Mouse (Mus musculus) midbrain, embryonic 11.5 days (tissue): ENCODE measurements around the gene Lsm11. TPM values are rescaled to one million over a fixed set of nuclear protein-coding genes. Genes with fewer than 3 reads are reported as not detected.
A peak's percentile ranks its signal among the peaks of the same experiment; 100 is the strongest.

Source experiments
- ATAC-seq: fragments of 200-750 bp; cut with Nextera tagmentation; 2 replicates; pipeline ENCODE4 v1.8.0; 2017; ENCODE audit warnings: moderate TSS enrichment, moderate library complexity; ENCODE audit not compliant: low FRiP score
- DNase-seq: peaks from one replicate; pipeline ENCODE4 v3.0.0; 2015; ENCODE audit warnings: low spot score; ENCODE audit errors: missing footprints
- H3K27ac ChIP-seq: fragments of 300-500 bp; sonication (generic); 2 replicates; pipeline ENCODE4 v1.5.1; 2014; ENCODE audit warnings: low read depth, low read length
- H3K27me3 ChIP-seq: fragments of 300-500 bp; sonication (generic); 2 replicates; pipeline ENCODE4 v1.6.1; 2014; ENCODE audit warnings: mild to moderate bottlenecking, low read length, moderate library complexity, mixed read lengths; ENCODE audit not compliant: control insufficient read depth, insufficient read depth
- H3K36me3 ChIP-seq: fragments of 300-500 bp; sonication (generic); 2 replicates; pipeline ENCODE4 v1.6.1; 2014; ENCODE audit warnings: mild to moderate bottlenecking, low read length, moderate library complexity, mixed read lengths; ENCODE audit not compliant: control insufficient read depth, insufficient read depth
- H3K4me1 ChIP-seq: fragments of 300-500 bp; sonication (generic); 2 replicates; pipeline ENCODE4 v1.6.1; 2014; ENCODE audit warnings: low read length; ENCODE audit not compliant: control insufficient read depth, insufficient read depth
- H3K4me2 ChIP-seq: fragments of 300-500 bp; sonication (generic); 2 replicates; pipeline ENCODE4 v1.6.1; 2014; ENCODE audit warnings: mild to moderate bottlenecking, moderate library complexity
- H3K4me3 ChIP-seq: fragments of 300-500 bp; sonication (generic); 2 replicates; pipeline ENCODE4 v1.5.1; 2014; ENCODE audit warnings: low read depth, low read length
- H3K9ac ChIP-seq: fragments of 300-500 bp; sonication (generic); 2 replicates; pipeline ENCODE4 v1.6.1; 2014; ENCODE audit warnings: low read length
- H3K9me3 ChIP-seq: fragments of 300-500 bp; sonication (generic); 2 replicates; pipeline ENCODE4 v1.6.1; 2016; ENCODE audit warnings: low read length; ENCODE audit not compliant: control insufficient read depth
- WGBS: fragments of 180-500 bp; shearing (Covaris S2); extraction: QIAGEN DNeasy Blood & Tissue Kit; methylation state at CpG from one replicate; pipeline ENCODE4 v1.1.7; 2014; 5-methylcytosine and 5-hydroxymethylcytosine counted together
- polyA plus RNA-seq: library from polyadenylated mRNA; unstranded; fragments of >200 nt; fragmentation: Nextera tagmentation; extraction: Ambion mirVana; gene quantifications from 2 replicates; pipeline ENCODE4 v1.2.1, GENCODE M21; 2014

Gene Lsm11
- 10.8 and 13.0 TPM in 2 replicates for polyA plus RNA-seq

DNA sequence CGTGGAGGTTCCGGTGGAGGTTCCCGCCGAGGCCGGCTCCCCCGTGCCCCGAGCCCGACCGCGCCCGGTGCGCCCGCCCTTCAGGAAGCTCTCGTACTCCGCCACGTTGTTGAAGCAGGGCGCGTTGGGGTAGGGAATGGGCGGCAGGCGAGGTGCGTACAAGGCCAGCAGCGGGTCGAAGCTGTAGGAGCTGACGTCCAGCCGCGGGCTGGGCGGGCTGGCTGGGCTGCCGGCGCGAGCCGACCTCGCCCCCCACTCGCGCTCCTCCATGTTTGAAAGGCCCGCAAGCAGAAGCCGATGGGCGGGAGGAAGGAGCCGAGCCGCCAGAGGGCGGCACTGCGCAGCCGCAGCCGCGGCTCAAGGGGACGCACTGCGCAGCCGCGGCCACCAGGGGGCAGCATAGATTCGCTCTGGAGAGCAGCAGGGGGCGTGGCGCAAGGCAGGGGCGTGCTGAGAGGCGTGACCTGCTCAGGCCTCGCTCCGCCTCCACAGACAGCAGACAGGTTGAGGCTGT is at the start of gene Lsm11:
Lsm11 (minus strand) TSS at position 293 of the 514 bp plus-strand sequence.
- Histone ChIP-seq H3K4me1 (peaks cover 12% of the 10 kb centered on the region), H3K27ac (peak within 1 kb of the TSS; percentile 41; the same call in 1 of the 2 replicates), H3K27me3 (no peaks in the 10 kb centered on the region), H3K9ac (peak within 1 kb of the TSS; percentile 87), H3K9me3 (no peaks in the 10 kb centered on the region), H3K4me3 (peak within 1 kb of the TSS; percentile 81), H3K4me2 (peak within 1 kb of the TSS; percentile 70), H3K36me3 (no peaks in the 10 kb centered on the region; the same call in 1 of the 2 replicates)
- ATAC-seq: peak; percentile 93
- peak; percentile 100 for DNase-seq
- WGBS: under 1% methylated on average over 51 of the region's 55 CpGs

DNA sequence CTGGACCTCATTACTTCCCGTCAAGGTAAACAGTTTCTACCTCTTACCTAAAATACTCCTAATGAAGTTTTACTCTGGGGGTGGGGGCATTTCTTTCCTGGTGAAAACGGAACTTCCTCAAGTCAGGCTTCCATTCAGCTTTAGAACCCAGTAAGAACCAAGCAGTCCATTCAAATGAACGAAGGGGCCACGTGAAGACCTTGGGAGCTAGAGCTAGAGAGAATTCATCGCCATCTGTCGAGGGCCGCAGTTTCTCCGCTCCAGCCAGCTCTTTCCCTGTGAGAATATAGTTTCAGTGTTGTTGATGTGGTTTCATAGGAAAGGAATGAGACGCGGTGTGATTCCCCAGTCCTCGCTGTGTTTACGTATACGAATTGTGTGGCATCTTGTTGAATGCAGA is 47.4 kb upstream of the Lsm11 start:
- Histone ChIP-seq H3K9me3 (no peaks in the 10 kb centered on the region), H3K4me2 (peak overlapping the region; percentile 41), H3K36me3 (no peaks in the 10 kb centered on the region), H3K27ac (no peak overlapping the region), H3K4me3 (no peak overlapping the region), H3K4me1 (peaks cover 2% of the 10 kb centered on the region; the same call in 1 of the 2 replicates), H3K27me3 (no peaks in the 10 kb centered on the region; the same call in 1 of the 2 replicates), H3K9ac (peak overlapping the region; percentile 7; the same call in 1 of the 2 replicates)
- WGBS: 56% methylated on average over 13 of the region's 13 CpGs
- no peak for ATAC-seq
- DNase-seq: no peak

DNA sequence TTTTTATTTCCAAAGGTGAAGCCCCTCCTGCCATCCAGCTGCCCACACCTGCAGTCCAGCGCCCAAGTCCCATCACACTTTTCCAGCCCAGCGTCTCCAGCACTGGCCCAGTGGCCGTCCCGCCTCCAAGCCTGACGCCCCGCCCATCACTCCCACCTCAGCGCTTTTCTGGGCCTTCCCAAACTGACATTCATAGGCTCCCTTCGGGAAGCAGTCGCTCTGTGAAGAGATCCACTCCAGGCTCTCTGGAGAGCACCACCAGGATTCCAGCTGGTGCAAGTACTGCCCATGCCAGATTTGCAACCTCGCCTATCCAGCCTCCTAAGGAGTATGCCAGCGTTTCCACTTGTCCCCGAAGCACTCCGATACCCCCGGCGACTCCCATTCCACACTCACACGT is 46.9 kb upstream of the Lsm11 start:
- Histone ChIP-seq H3K27me3 (no peaks in the 10 kb centered on the region; the same call in 1 of the 2 replicates), H3K4me3 (peak overlapping the region; percentile 9; the same call in 1 of the 2 replicates), H3K4me2 (peak overlapping the region; percentile 41), H3K27ac (no peak overlapping the region), H3K4me1 (peaks cover 2% of the 10 kb centered on the region; the same call in 1 of the 2 replicates), H3K9ac (peak overlapping the region; percentile 7; the same call in 1 of the 2 replicates), H3K36me3 (no peaks in the 10 kb centered on the region), H3K9me3 (no peaks in the 10 kb centered on the region)
- DNase-seq: peak; percentile 86
- WGBS: 11% methylated on average over 16 of the region's 16 CpGs
- ATAC-seq: peak; percentile 69

DNA sequence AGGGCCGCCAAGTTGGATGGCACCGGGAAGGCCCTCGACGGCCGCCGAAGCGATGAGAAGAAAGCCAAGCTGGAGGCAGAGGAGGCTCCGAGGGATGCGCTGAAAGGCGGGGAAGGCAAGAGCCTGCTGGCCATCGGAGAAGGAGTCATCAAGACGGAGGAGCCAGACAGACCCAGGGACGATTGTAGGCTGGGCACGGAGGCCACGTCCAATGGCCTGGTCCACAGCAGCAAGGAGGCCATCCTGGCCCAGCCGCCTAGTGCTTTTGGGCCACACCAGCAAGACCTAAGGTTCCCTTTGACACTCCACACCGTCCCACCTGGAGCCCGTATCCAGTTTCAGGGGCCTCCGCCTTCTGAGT is 36.1 kb upstream of the Lsm11 start:
- no peaks in the 10 kb centered on the region for H3K4me1 ChIP-seq
- peak overlapping the region; percentile 17; the same call in 1 of the 2 replicates for H3K27ac ChIP-seq
- H3K4me2 ChIP-seq: peak overlapping the region; percentile 46
- WGBS: 50% methylated on average over 19 of the region's 19 CpGs
- H3K36me3 ChIP-seq: no peaks in the 10 kb centered on the region
- peaks cover 3% of the 10 kb centered on the region; the same call in 1 of the 2 replicates for H3K27me3 ChIP-seq
- ATAC-seq (peak; percentile 54), DNase-seq (peak; percentile 93)
- peak overlapping the region; percentile 64 for H3K9ac ChIP-seq
- no peaks in the 10 kb centered on the region for H3K9me3 ChIP-seq
- H3K4me3 ChIP-seq: peak overlapping the region; percentile 49

DNA sequence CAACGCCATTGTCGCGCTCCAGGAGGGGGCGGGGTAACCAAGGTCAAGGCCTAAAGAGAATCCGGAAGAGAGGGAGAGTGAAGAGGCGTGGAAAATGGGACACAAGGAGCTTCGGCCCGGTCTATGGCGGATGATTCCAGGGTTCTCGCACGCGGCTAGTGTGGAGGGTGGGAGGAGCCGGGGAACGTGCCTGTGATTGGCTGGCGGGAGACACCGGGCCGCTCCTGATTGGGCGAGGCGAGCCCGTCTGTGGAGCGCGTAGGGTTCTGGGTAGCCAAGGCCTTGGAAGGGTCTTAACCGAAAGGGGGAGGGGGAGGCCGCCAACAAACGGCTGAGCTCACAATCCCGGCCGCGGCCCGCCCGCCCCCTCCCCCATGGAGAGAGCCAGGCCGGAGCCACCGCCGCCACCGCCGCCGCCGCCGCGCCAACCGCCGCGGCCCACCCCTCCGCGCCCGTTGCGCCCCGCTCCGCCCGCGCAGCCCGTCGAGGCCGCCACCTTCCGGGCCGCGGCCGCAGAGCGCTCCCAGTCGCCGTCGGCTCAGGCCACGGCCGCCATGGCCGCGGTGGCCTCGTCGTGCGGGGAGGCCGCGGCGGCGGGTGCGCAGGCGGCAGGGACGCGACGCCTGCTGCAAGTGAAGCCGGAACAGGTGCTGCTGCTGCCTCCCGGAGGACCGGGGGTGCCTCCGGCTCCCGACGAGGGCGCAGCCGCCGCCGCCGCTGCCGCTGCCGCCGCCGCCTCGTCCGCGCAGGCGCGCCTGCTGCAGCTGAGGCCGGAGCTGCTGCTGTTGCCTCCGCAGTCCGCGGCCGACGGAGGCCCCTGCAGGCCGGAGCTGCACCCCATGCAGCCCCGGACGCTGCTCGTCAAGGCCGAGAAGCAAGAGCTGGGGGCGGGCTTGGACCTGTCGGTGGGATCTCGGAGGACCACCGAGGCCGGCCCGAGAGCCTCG is 35.5 kb upstream of the Lsm11 start, which contains the start of gene Sox30:
Sox30 (plus strand) TSS at position 365 of the 947 bp plus-strand sequence.
- H3K36me3 ChIP-seq: no peaks in the 10 kb centered on the region
- peaks cover 3% of the 10 kb centered on the region; the same call in 1 of the 2 replicates for H3K27me3 ChIP-seq
- peak within 1 kb of the TSS; percentile 49 for H3K4me3 ChIP-seq
- no peaks in the 10 kb centered on the region for H3K9me3 ChIP-seq
- H3K4me1 ChIP-seq: no peaks in the 10 kb centered on the region
- ATAC-seq: peak; percentile 96
- H3K27ac ChIP-seq: peak within 1 kb of the TSS; percentile 17
- peak within 1 kb of the TSS; percentile 46 for H3K4me2 ChIP-seq
- H3K9ac ChIP-seq: peak within 1 kb of the TSS; percentile 64
- DNase-seq: peak; percentile 96
- 12% methylated on average over 71 of the region's 115 CpGs for WGBS

DNA sequence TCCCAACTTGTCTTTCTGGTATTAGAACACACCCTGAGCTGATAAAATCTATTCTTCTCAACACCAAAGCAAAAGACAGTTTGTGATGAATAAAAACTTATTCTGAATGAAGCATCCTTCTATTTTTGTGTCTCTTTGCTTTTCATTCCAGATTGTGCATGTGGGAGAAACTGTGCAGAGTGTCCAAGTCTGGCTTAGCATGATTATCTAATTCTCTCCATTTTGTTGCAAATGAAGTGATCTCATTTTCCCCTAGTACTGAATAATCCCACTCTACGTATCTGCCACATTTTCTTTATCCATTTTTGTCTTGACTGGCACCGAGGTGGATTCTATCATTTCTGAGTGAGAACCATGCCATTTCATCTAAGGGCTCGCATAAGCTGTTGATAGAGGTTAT is 31.3 kb upstream of the Lsm11 start:
- H3K4me3 ChIP-seq: no peak overlapping the region
- DNase-seq (no peak), ATAC-seq (no peak)
- H3K27me3 ChIP-seq: peaks cover 3% of the 10 kb centered on the region
- no peak overlapping the region for H3K4me2 ChIP-seq
- 78% methylated on average over 3 of the region's 3 CpGs for WGBS
- H3K9ac ChIP-seq: no peak overlapping the region
- no peaks in the 10 kb centered on the region for H3K36me3 ChIP-seq
- no peaks in the 10 kb centered on the region for H3K9me3 ChIP-seq
- H3K27ac ChIP-seq: no peak overlapping the region
- no peaks in the 10 kb centered on the region for H3K4me1 ChIP-seq

DNA sequence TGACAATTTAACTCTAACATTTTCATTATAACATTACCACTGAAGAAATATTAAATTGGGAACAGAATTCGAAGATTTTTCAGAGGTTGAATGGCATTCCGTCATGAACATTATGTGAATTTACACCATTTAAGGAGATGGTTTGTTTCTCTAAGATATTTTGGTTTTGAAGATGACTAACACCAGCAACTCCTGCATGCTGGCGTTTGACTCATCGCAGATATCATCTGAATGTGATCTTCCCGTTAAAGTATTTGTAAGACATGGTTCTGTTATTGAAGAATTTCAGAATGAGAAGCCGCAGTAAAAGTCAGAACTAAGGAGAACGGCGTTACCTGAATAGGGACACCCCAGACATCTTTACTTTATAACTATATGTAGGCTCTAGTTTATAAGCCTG is 29.7 kb upstream of the Lsm11 start:
- Histone ChIP-seq H3K36me3 (no peaks in the 10 kb centered on the region), H3K27ac (no peak overlapping the region), H3K4me3 (no peak overlapping the region), H3K9ac (no peak overlapping the region), H3K4me1 (no peaks in the 10 kb centered on the region), H3K9me3 (no peaks in the 10 kb centered on the region), H3K27me3 (peaks cover 3% of the 10 kb centered on the region), H3K4me2 (no peak overlapping the region)
- 86% methylated on average over 8 of the region's 8 CpGs for WGBS
- ATAC-seq (no peak), DNase-seq (no peak)

DNA sequence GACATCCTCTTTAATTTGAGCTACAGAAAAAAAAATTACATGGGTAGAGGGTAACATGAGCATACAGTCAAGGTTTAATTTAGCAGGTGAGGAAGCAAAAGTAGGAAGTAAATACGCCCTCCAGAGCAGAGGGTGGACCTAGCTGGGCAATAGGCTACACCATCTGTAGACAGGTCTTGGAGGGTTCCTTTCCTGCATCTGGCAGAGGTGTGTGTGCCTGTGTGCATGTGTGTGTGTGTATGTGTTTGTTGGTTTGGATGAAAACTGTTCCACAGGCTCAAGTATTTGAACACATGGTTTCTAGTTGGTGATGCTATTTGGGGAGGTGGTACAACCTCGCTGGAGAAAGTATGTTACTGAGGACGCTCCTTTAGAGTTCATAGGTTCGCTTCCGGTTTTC is 28.9 kb upstream of the Lsm11 start:
- no peak overlapping the region for H3K27ac ChIP-seq
- H3K36me3 ChIP-seq: no peaks in the 10 kb centered on the region
- H3K9me3 ChIP-seq: no peaks in the 10 kb centered on the region
- DNase-seq (no peak), ATAC-seq (no peak)
- H3K9ac ChIP-seq: no peak overlapping the region
- WGBS: 91% methylated on average over 5 of the region's 5 CpGs
- H3K27me3 ChIP-seq: no peaks in the 10 kb centered on the region; the same call in 1 of the 2 replicates
- H3K4me3 ChIP-seq: no peak overlapping the region
- no peak overlapping the region for H3K4me2 ChIP-seq
- H3K4me1 ChIP-seq: no peaks in the 10 kb centered on the region

DNA sequence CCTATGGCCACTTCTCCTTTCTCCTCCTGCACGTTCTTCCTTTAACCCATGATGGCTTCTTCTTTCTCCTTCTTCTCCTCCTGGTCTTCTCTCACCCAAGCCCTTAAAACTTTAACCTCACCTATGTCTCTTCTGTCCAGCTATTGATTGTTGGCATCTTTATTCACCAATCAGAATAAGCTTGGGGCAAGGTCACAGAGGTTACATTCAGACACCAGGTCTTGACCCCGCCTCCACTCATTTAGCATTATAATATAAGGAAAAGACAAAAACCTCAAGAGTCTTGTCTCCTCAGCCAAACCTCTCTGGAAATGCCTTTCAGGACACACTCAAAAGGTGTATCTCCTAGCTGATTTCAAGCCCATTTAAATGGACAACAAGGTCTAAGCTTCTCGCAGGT is 23.7 kb upstream of the Lsm11 start:
- ATAC-seq (no peak), DNase-seq (no peak)
- Histone ChIP-seq H3K4me1 (no peaks in the 10 kb centered on the region), H3K27me3 (no peaks in the 10 kb centered on the region; the same call in 1 of the 2 replicates), H3K9ac (no peak overlapping the region), H3K4me3 (no peak overlapping the region), H3K4me2 (no peak overlapping the region), H3K36me3 (no peaks in the 10 kb centered on the region), H3K9me3 (no peaks in the 10 kb centered on the region), H3K27ac (no peak overlapping the region)
- WGBS: 86% methylated on average over 3 of the region's 3 CpGs
